Mouse (Mus musculus): Measurements from ENCODE around the gene Chrna1.

GRCm38 (mm10) chr2:73580720-73581119 is 582 bp upstream of the Chrna1 start:
- no peak for TF ChIP-seq CTCF (IDR thresholded peaks at IDR 0.05; ENCODE audit: low read depth, low read length)
- no peak for TF ChIP-seq POLR2A (IDR thresholded peaks at IDR 0.05; ENCODE audit: insufficient read depth, low read length)
